Mouse (Mus musculus): Measurements from ENCODE around the gene 1700016C15Rik. TPM values are rescaled to one million over a fixed set of nuclear protein-coding genes. Genes with fewer than 3 reads are reported as not detected.

The 1700016C15Rik gene
- polyA plus RNA-seq, 1 experiment = not detected

- 85% methylated on average over 6 of the region's 6 CpGs for WGBS
- TF ChIP-seq POLR2A (IDR thresholded peaks at IDR 0.05; ENCODE audit: borderline replicate concordance, control insufficient read depth, low read depth, low read length) (no peak), CTCF (IDR thresholded peaks at IDR 0.05; ENCODE audit: control insufficient read depth, insufficient read depth, low read length) (no peak)
- Histone ChIP-seq H3K4me3 (replicated peaks; ENCODE audit: control insufficient read depth, low read depth, low read length) (no peak overlapping the region), H3K4me1 (ENCODE audit: control insufficient read depth, insufficient read depth, low read length) (no peaks in the 10 kb centered on the region), H3K27ac (ENCODE audit: control insufficient read depth, insufficient read depth, low read depth, low read length, poor library complexity) (no peak overlapping the region)
These were observed 18.4 kb downstream of the 1700016C15Rik start for GRCm38 (mm10) chr1:177747869-177748540.

DNA sequence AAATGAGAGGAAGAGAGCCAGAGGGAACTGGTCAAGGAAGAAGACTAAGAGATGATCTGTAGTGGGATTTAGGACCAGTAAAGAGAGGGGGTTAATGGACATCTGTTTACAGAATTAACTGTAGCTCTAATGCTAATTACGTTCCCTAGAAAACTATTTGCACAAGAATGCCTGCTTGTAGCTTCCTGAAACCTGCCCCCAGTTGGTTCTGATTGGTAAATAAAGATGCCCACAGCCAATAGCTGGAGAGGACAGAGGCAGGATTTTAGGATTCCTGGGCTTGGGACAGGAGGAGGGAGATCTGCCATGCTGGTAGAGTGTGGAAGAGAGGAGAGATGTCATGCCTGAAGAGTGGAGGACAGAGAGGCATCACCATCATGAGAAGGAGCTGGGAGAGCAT, 23.9 kb downstream of the 1700016C15Rik start:
- Histone ChIP-seq H3K4me1 (ENCODE audit: control insufficient read depth, insufficient read depth, low read length) (no peaks in the 10 kb centered on the region), H3K4me3 (replicated peaks; ENCODE audit: control insufficient read depth, low read depth, low read length) (no peak overlapping the region), H3K27ac (ENCODE audit: control insufficient read depth, insufficient read depth, low read depth, low read length, poor library complexity) (no peak overlapping the region)
- 68% methylated on average over 1 of the region's 1 CpGs for WGBS
- TF ChIP-seq POLR2A (IDR thresholded peaks at IDR 0.05; ENCODE audit: borderline replicate concordance, control insufficient read depth, low read depth, low read length) = no peak
- TF ChIP-seq CTCF (IDR thresholded peaks at IDR 0.05; ENCODE audit: control insufficient read depth, insufficient read depth, low read length) = no peak

DNA sequence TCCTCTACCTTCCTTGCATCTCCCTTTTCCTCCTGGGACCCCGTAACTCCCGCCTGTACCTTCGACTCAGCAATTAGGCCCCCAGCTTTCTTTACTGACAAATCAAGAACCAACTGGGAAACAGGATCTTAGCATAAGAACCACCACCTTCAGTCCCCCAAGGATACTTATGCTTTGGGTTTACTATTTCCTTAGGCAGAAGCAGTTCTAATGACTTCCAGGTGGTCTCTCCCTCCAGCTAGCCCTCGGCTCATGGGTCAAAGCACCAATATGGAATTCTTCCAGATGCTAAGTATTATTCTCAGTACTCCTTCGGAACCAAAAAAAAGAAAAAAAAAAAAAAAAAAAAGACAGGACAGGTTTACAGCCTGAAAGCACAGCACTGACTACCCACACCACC, 27.6 kb downstream of the 1700016C15Rik start:
- TF ChIP-seq POLR2A (IDR thresholded peaks at IDR 0.05; ENCODE audit: borderline replicate concordance, control insufficient read depth, low read depth, low read length) = no peak
- no peak for TF ChIP-seq CTCF (IDR thresholded peaks at IDR 0.05; ENCODE audit: control insufficient read depth, insufficient read depth, low read length)
- Histone ChIP-seq H3K27ac (ENCODE audit: control insufficient read depth, insufficient read depth, low read depth, low read length, poor library complexity) (no peak overlapping the region), H3K4me1 (ENCODE audit: control insufficient read depth, insufficient read depth, low read length) (no peaks in the 10 kb centered on the region), H3K4me3 (replicated peaks; ENCODE audit: control insufficient read depth, low read depth, low read length) (no peak overlapping the region)
- 88% methylated on average over 5 of the region's 5 CpGs for WGBS

GRCm38 (mm10) chr1:177768931-177769330, 39.3 kb downstream of the 1700016C15Rik start:
- H3K27ac ChIP-seq (ENCODE audit: control insufficient read depth, insufficient read depth, low read depth, low read length, poor library complexity) = no peak overlapping the region
- no peak overlapping the region for H3K4me3 ChIP-seq (replicated peaks; ENCODE audit: control insufficient read depth, low read depth, low read length)
- TF ChIP-seq POLR2A (IDR thresholded peaks at IDR 0.05; ENCODE audit: borderline replicate concordance, control insufficient read depth, low read depth, low read length) (no peak), CTCF (IDR thresholded peaks at IDR 0.05; ENCODE audit: control insufficient read depth, insufficient read depth, low read length) (no peak)
- no peaks in the 10 kb centered on the region; the same call in 1 of the 2 replicates for H3K4me1 ChIP-seq (ENCODE audit: control insufficient read depth, insufficient read depth, low read length)

- Histone ChIP-seq H3K4me3 (replicated peaks; ENCODE audit: control insufficient read depth, low read depth, low read length) (no peak overlapping the region), H3K4me1 (ENCODE audit: control insufficient read depth, insufficient read depth, low read length) (no peaks in the 10 kb centered on the region; the same call in 1 of the 2 replicates), H3K27ac (ENCODE audit: control insufficient read depth, insufficient read depth, low read depth, low read length, poor library complexity) (no peak overlapping the region)
- TF ChIP-seq POLR2A (IDR thresholded peaks at IDR 0.05; ENCODE audit: borderline replicate concordance, control insufficient read depth, low read depth, low read length) (no peak), CTCF (IDR thresholded peaks at IDR 0.05; ENCODE audit: control insufficient read depth, insufficient read depth, low read length) (no peak)
- whole genome bisulfite sequencing = 86% methylated on average over 2 of the region's 2 CpGs
These were observed 47.8 kb downstream of the 1700016C15Rik start for GRCm38 (mm10) chr1:177777397-177777796.

GRCm38 (mm10) chr1:177792835-177793234, 63.2 kb downstream of the 1700016C15Rik start:
- 55% methylated on average over 3 of the region's 3 CpGs for WGBS
- peaks cover 1% of the 10 kb centered on the region; the same call in 1 of the 2 replicates for H3K4me1 ChIP-seq (ENCODE audit: control insufficient read depth, insufficient read depth, low read length)
- no peak for TF ChIP-seq POLR2A (IDR thresholded peaks at IDR 0.05; ENCODE audit: borderline replicate concordance, control insufficient read depth, low read depth, low read length)
- no peak for TF ChIP-seq CTCF (IDR thresholded peaks at IDR 0.05; ENCODE audit: control insufficient read depth, insufficient read depth, low read length)
- H3K27ac ChIP-seq (ENCODE audit: control insufficient read depth, insufficient read depth, low read depth, low read length, poor library complexity) = no peak overlapping the region
- no peak overlapping the region for H3K4me3 ChIP-seq (replicated peaks; ENCODE audit: control insufficient read depth, low read depth, low read length)

DNA sequence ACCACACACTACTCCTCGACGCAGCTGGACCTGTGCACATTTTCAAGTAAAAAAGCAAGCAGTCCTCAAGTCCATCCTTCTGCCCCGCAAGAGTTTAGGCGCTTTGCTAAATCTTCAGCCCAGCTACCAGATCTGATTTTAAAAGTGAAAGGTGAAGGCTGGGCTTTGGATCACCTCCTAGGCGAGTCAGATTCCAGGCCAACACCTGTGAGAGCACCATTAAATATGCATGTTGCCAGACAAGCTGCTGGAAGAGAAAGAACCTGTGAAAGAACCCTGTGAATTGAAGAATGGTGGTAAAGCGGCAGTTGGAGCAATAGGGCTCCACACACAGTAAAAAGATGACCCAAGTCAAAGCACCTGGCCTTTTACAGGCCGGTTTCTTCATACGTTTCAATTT, 65.3 kb downstream of the 1700016C15Rik start:
- Histone ChIP-seq H3K4me3 (replicated peaks; ENCODE audit: control insufficient read depth, low read depth, low read length) (peak overlapping the region; percentile 58), H3K27ac (ENCODE audit: control insufficient read depth, insufficient read depth, low read depth, low read length, poor library complexity) (peak overlapping the region; percentile 38; the same call in 1 of the 2 replicates), H3K4me1 (ENCODE audit: control insufficient read depth, insufficient read depth, low read length) (peaks cover 1% of the 10 kb centered on the region; the same call in 1 of the 2 replicates)
- TF ChIP-seq POLR2A (IDR thresholded peaks at IDR 0.05; ENCODE audit: borderline replicate concordance, control insufficient read depth, low read depth, low read length) (no peak), CTCF (IDR thresholded peaks at IDR 0.05; ENCODE audit: control insufficient read depth, insufficient read depth, low read length) (no peak)
- 2% methylated on average over 8 of the region's 8 CpGs for WGBS

GRCm38 (mm10) chr1:177795421-177796192, 66.0 kb downstream of the 1700016C15Rik start:
- Histone ChIP-seq H3K27ac (ENCODE audit: control insufficient read depth, insufficient read depth, low read depth, low read length, poor library complexity) (peak overlapping the region; percentile 98), H3K4me1 (ENCODE audit: control insufficient read depth, insufficient read depth, low read length) (peaks cover 1% of the 10 kb centered on the region; the same call in 1 of the 2 replicates), H3K4me3 (replicated peaks; ENCODE audit: control insufficient read depth, low read depth, low read length) (peak overlapping the region; percentile 95)
- WGBS = under 1% methylated on average over 41 of the region's 41 CpGs
- TF ChIP-seq CTCF (IDR thresholded peaks at IDR 0.05; ENCODE audit: control insufficient read depth, insufficient read depth, low read length) = no peak
